Mouse (Mus musculus): ENCODE measurements at regions not wholly inside any gene's neighbourhood (a gene's known extent, or its start where the extent isn't known, plus 50 kb on each side); places are given as distances from the start of the nearest gene placed in this dataset.
A peak's percentile ranks its signal among the peaks of the same experiment; 100 is the strongest.

DNA sequence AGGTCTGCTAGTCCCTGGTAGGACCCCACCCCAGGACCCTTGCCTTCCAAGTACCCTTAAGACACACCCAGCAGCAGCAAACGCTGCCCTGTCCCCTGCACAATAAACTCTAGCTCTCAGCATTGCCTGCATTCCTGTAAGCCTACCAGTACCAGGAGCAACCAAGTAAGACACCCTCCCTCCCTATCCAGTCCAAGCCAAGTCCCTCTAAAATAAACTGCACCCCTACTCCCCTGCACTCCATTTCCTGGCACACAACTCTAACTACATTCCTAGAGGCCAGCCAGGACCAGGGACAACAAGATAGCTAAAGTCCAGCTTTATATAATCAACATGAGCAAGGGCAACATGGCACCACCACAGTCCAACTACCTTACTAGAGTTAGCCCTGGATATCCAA lies 103.5 kb downstream of the Ids start:
- no peak overlapping the region for H3K27ac ChIP-seq (ENCODE audit: low read depth, low read length)
- H3K9ac ChIP-seq (ENCODE audit: low read depth, low read length): no peak overlapping the region
- no peaks in the 10 kb centered on the region for H3K4me1 ChIP-seq (replicated peaks; ENCODE audit: control insufficient read depth, insufficient read depth, low read length)
- no peaks in the 10 kb centered on the region for H3K36me3 ChIP-seq (ENCODE audit: control insufficient read depth, insufficient read depth)
- no peak overlapping the region for H3K4me3 ChIP-seq (ENCODE audit: low read depth, low read length)
- H3K4me2 ChIP-seq (replicated peaks; ENCODE audit: low read depth): no peak overlapping the region
- WGBS: 73% methylated on average over 1 of the region's 1 CpGs
- TF ChIP-seq CTCF (IDR thresholded peaks at IDR 0.05; ENCODE audit: low read depth): no peak
- ATAC-seq: no peak
- no peaks in the 10 kb centered on the region for H3K9me3 ChIP-seq (ENCODE audit: control insufficient read depth)
- no peaks in the 10 kb centered on the region for H3K27me3 ChIP-seq (replicated peaks; ENCODE audit: control insufficient read depth, insufficient read depth, low read length)

DNA sequence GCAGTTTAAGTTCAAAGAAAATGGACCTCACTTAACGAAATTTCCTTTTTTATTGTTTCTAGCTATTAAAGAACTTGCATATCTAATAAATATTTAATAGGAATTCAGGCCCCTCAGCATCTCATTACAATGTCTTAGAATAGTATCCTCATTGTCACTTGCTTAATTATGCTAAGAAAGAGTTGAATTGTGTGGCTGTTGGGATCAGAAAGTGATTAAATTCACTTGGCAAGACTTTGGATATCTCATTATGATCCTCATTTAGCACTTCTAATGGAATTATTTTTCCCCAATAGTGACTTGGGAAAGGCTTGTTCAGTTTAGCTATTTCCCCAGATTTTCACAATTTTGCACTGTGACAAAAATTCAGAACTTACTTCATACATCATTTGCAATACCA lies 148.9 kb downstream of the Ids start:
- Histone ChIP-seq H3K4me1 (replicated peaks; ENCODE audit: control insufficient read depth, insufficient read depth, low read length) (no peaks in the 10 kb centered on the region), H3K36me3 (ENCODE audit: control insufficient read depth, insufficient read depth) (no peaks in the 10 kb centered on the region), H3K9ac (ENCODE audit: low read depth, low read length) (no peak overlapping the region), H3K4me2 (replicated peaks; ENCODE audit: low read depth) (no peak overlapping the region), H3K9me3 (ENCODE audit: control insufficient read depth) (no peaks in the 10 kb centered on the region), H3K27me3 (replicated peaks; ENCODE audit: control insufficient read depth, insufficient read depth, low read length) (no peaks in the 10 kb centered on the region), H3K27ac (ENCODE audit: low read depth, low read length) (no peak overlapping the region), H3K4me3 (ENCODE audit: low read depth, low read length) (no peak overlapping the region)
- ATAC-seq: no peak
- 71% methylated on average over 1 of the region's 1 CpGs for WGBS
- no peak for TF ChIP-seq CTCF (IDR thresholded peaks at IDR 0.05; ENCODE audit: low read depth)

- Histone ChIP-seq H3K9me3 (ENCODE audit: control insufficient read depth) (no peaks in the 10 kb centered on the region), H3K4me1 (replicated peaks; ENCODE audit: control insufficient read depth, insufficient read depth, low read length) (no peaks in the 10 kb centered on the region), H3K4me2 (replicated peaks; ENCODE audit: low read depth) (no peak overlapping the region), H3K27ac (ENCODE audit: low read depth, low read length) (no peak overlapping the region), H3K36me3 (ENCODE audit: control insufficient read depth, insufficient read depth) (no peaks in the 10 kb centered on the region), H3K4me3 (ENCODE audit: low read depth, low read length) (no peak overlapping the region), H3K9ac (ENCODE audit: low read depth, low read length) (no peak overlapping the region), H3K27me3 (replicated peaks; ENCODE audit: control insufficient read depth, insufficient read depth, low read length) (no peaks in the 10 kb centered on the region)
- no peak for ATAC-seq
- no peak for TF ChIP-seq CTCF (IDR thresholded peaks at IDR 0.05; ENCODE audit: low read depth)
- 45% methylated on average over 1 of the region's 1 CpGs for WGBS
These were observed 180.3 kb downstream of the Ids start for GRCm38 (mm10) chrX:70184427-70185090.

GRCm38 (mm10) chrX:70169737-70170136 lies 195.1 kb downstream of the Ids start:
- no peaks in the 10 kb centered on the region for H3K9me3 ChIP-seq (ENCODE audit: control insufficient read depth)
- H3K4me2 ChIP-seq (replicated peaks; ENCODE audit: low read depth): no peak overlapping the region
- TF ChIP-seq CTCF (IDR thresholded peaks at IDR 0.05; ENCODE audit: low read depth): no peak
- no peaks in the 10 kb centered on the region for H3K4me1 ChIP-seq (replicated peaks; ENCODE audit: control insufficient read depth, insufficient read depth, low read length)
- no peak for ATAC-seq
- no peak overlapping the region for H3K9ac ChIP-seq (ENCODE audit: low read depth, low read length)
- H3K36me3 ChIP-seq (ENCODE audit: control insufficient read depth, insufficient read depth): no peaks in the 10 kb centered on the region
- no peaks in the 10 kb centered on the region for H3K27me3 ChIP-seq (replicated peaks; ENCODE audit: control insufficient read depth, insufficient read depth, low read length)
- H3K27ac ChIP-seq (ENCODE audit: low read depth, low read length): no peak overlapping the region
- WGBS: 49% methylated on average over 2 of the region's 2 CpGs
- no peak overlapping the region for H3K4me3 ChIP-seq (ENCODE audit: low read depth, low read length)

GRCm38 (mm10) chrX:70161011-70161410 lies 203.9 kb downstream of the Ids start:
- no peak overlapping the region for H3K4me2 ChIP-seq (replicated peaks; ENCODE audit: low read depth)
- 13% methylated on average over 4 of the region's 4 CpGs for WGBS
- H3K36me3 ChIP-seq (ENCODE audit: control insufficient read depth, insufficient read depth): no peaks in the 10 kb centered on the region
- TF ChIP-seq CTCF (IDR thresholded peaks at IDR 0.05; ENCODE audit: low read depth): peak; percentile 73
- ATAC-seq: no peak
- no peak overlapping the region for H3K4me3 ChIP-seq (ENCODE audit: low read depth, low read length)
- H3K4me1 ChIP-seq (replicated peaks; ENCODE audit: control insufficient read depth, insufficient read depth, low read length): no peaks in the 10 kb centered on the region
- no peak overlapping the region for H3K27ac ChIP-seq (ENCODE audit: low read depth, low read length)
- no peak overlapping the region for H3K9ac ChIP-seq (ENCODE audit: low read depth, low read length)
- no peaks in the 10 kb centered on the region for H3K27me3 ChIP-seq (replicated peaks; ENCODE audit: control insufficient read depth, insufficient read depth, low read length)
- no peaks in the 10 kb centered on the region for H3K9me3 ChIP-seq (ENCODE audit: control insufficient read depth)
